Mouse (Mus musculus): Measurements from ENCODE around the gene Gm21970.

- TF ChIP-seq CTCF (IDR thresholded peaks at IDR 0.05; ENCODE audit: borderline replicate concordance, insufficient read depth, low read length) = no peak
- no peak for TF ChIP-seq POLR2A (IDR thresholded peaks at IDR 0.05; ENCODE audit: low read depth, low read length)
These were observed 28.0 kb upstream of the Gm21970 start for GRCm38 (mm10) chr16:91363483-91363882.
